Mouse (Mus musculus) spleen, postnatal 10 days (tissue): ENCODE measurements at regions not wholly inside any gene's neighbourhood (a gene's known extent, or its start where the extent isn't known, plus 50 kb on each side); places are given as distances from the start of the nearest gene placed in this dataset.
"Not testable (repeated sequence)": the region's sequence is repeated elsewhere in the genome, so short reads cannot be mapped to it uniquely, and the experiment has no call there.

Experiments used
- DNase-seq, 2 experiments: peaks; one replicate each; pipeline ENCODE4 v3.0.0; 2021 to 2022; ENCODE audit warnings: low spot score in 2 of 2

DNA sequence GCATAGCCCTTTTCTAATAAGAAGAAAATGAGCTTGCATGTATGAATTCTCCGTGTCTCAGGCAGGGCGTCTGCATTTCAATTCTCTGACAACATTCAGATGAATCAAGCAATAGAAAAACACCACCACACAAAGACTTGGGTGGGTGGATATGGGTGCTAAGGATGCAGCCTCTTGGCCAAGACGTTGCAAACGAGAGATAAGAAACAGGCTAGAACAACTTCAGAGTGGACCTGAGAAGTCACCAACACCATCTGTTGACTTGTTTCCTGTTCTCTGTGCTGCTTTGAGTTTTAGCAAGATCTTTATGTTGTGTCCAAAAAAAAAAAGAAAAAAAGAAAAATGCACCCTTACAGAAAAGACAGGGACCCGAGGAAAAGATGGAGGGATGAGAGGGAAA lies 277.0 kb downstream of the Gxylt1 start:
- no peak for DNase-seq

GRCm38 (mm10) chr15:92994191-92994671 lies 280.7 kb downstream of the Gxylt1 start:
- no peak for DNase-seq

- DNase-seq: no peak
These were observed 281.3 kb downstream of the Gxylt1 start for GRCm38 (mm10) chr15:92993538-92994190.

GRCm38 (mm10) chr15:92975774-92976173 lies 299.2 kb downstream of the Gxylt1 start:
- DNase-seq: no peak

- no peak for DNase-seq
These were observed 300.0 kb downstream of the Gxylt1 start for GRCm38 (mm10) chr15:92974931-92975330.

GRCm38 (mm10) chr15:92973651-92974229 lies 301.2 kb downstream of the Gxylt1 start:
- no peak for DNase-seq

DNA sequence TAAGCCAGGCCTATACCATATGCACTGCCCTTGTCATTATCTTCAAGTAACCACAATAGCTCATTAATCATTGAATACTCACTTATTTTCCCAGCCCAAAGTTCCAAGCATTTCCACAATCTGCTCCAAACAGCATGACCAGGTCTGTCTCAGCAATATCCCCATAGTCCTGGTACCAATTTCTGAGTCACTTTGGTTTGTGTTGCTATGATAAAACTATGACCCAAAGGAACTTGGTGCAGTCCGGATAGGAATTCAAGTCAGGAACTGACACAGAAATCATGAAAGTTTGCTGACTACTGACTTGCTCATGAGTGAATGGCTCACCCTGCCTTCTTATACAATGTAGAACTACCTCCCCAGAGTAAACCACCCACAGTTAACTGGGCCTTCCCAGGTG lies 309.4 kb downstream of the Gxylt1 start:
- no peak for DNase-seq

DNA sequence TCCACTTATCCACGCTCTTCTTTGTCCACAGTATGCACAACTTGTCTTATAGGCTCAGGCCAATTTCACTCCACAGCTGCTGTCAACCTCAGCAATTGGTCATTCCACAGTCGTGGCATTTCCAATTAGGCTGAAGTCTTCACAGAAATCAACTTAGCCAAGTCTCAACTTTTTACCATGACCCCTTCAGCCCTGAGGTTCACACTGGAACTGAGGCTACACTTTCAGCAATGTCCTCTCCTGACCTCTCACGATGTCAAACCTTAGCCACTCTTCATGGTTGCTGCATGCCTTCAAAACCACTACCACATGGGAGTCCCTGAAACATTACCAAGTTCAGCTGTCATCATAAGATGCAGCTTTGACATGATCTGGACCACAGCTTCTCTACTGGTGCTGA lies 310.1 kb downstream of the Gxylt1 start:
- no peak for DNase-seq

GRCm38 (mm10) chr15:92964131-92964530 lies 310.8 kb downstream of the Gxylt1 start:
- DNase-seq: no peak

- not testable (repeated sequence) for DNase-seq
These were observed 324.1 kb downstream of the Gxylt1 start for GRCm38 (mm10) chr15:92950912-92951311.

- no peak for DNase-seq
These were observed 328.8 kb downstream of the Gxylt1 start for GRCm38 (mm10) chr15:92946216-92946615.

GRCm38 (mm10) chr15:92903821-92904220 lies 371.2 kb downstream of the Gxylt1 start:
- no peak for DNase-seq

DNA sequence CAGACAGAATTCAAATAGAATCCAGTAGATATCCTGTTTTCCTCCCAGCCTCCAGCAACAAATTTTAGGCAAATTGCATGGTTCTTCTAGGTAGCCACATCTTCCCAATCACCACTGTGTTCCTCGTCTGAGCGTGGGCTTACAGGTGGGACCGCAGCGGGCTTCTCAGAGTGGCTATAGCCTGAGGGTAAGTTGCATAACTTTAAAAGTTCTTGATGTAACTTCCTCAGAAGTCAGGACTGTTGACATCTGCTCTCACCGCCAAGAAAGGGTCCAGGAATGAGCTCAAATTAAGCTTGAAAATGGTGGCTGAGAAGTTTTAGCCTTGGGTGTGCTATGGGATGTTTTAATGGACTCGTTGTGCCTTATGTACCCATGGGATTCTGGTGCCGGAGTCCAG lies 377.7 kb downstream of the Gxylt1 start:
- DNase-seq: no peak

DNA sequence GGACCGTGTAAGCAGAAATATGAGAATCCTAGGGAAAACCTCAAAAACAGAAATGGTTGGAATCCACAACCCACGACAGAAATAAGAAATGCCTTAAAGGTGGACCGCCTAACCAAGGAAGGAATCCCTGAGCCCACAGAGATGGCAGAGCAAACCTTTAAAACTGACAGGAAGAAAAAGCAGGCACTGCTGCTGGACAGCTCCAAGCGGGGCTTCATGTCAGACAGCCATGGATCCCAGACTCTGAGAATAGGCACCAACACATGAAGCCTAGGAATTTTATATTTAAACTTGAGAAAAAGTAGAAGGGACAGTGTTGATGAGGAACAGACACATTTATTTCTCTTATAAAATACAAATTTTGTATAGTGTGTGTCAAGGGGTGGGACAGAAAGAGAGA lies 379.1 kb downstream of the Gxylt1 start:
- DNase-seq: no peak

DNA sequence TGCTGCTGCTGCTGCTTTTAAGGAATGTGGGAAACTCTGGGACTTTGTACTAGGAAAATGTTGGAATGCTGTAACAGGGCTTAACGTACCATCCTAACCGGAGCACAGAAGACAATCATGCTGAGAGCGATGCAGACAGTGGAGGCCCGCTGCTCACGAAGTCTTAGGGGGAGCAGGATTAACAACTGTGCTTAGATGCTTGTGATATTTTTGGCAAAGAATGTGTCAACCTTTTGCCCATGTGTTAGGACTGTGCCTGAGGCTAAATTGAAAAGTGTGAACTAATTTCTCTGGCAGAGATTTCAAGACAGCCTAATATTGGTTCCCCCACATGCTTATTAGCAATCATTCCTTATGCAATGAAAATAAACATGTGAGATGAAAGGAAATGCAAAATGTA lies 398.5 kb downstream of the Gxylt1 start:
- DNase-seq: no peak

- no peak for DNase-seq
These were observed 410.9 kb downstream of the Gxylt1 start for GRCm38 (mm10) chr15:92864106-92864505.

DNA sequence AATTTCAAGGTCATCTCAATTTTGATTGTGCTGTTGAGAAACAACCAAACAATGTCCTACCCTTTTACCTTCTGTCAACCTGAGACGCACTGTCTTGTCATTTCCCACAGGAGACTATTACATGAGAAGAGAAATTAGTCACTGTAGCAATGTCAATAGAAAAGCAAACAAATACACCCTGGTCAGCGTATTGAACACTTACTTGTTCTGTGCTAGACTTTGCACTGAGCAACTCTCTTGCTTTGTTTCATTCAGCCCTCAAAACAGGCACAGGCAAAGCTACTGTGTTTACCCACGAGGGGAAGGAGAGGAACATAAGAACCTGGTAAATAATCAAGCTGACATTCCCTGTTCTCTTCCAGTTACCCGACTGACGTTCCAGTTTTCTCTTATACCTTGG lies 424.1 kb downstream of the Gxylt1 start:
- DNase-seq: no peak

DNA sequence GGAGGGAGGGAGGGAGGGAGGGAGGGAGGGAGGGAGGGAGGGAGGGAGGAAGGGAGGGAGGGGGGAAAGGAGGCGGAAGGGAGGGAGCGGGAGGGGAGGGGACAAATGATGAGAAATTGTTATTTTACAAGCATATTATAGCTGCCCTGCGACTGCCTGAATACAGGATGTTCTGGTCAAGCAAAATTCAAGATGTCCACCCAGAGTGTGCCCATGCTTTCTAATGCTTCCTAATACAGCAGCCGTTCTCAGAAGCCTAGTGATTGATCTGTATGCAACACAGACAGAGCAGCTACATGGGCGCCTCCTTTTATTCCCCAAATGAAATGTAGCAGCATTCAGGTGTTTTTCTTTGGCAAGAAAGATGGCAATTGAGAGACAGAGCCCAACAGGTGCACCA lies 434.9 kb downstream of the Gxylt1 start:
- DNase-seq: no peak

DNA sequence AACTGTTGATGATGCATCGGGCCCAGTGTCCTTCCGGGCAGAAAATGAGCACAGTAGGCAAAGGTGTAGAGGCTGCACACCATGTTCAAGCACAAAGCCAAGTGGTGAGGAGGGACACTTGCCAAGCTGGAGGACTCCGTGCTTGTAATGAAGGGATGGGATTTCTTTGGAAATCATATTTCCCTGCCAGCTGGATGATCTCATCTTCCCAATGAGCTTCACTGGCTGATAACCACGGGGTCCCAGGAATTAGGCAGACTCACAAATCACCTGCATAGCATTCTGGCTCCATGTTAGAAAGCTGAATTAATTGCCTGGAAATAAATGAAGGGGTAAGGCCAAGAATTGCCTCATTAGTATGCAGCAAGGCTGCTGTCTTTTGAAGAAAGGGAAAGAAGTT lies 435.4 kb downstream of the Gxylt1 start:
- DNase-seq: no peak

GRCm38 (mm10) chr15:92826136-92826535 lies 429.5 kb downstream of the Pdzrn4 start:
- DNase-seq: no peak
